Mouse (Mus musculus) NIH3T3 (cell line): ENCODE results near the gene Xylt1.

ENCODE experiments used
- DNase-seq: peaks from one replicate; pipeline ENCODE4 v3.0.0-alpha.2; 2012; ENCODE audit warnings: low read depth

The Xylt1 gene

GRCm38 (mm10) chr7:117380418-117381187 is at the start of gene Xylt1:
Gene Xylt1, plus strand, starts transcription at chr7:117380979.
- no peak for DNase-seq

- DNase-seq, result no peak
Measured at GRCm38 (mm10) chr7:117333936-117334335, 46.8 kb upstream of the Xylt1 start.

GRCm38 (mm10) chr7:117356316-117356715 is 24.5 kb upstream of the Xylt1 start:
- no peak for DNase-seq

GRCm38 (mm10) chr7:117357425-117358194 is 23.2 kb upstream of the Xylt1 start:
- no peak for DNase-seq

GRCm38 (mm10) chr7:117361281-117361680 is 19.5 kb upstream of the Xylt1 start:
- no peak for DNase-seq

- no peak for DNase-seq
Measured at GRCm38 (mm10) chr7:117362493-117362892, 18.3 kb upstream of the Xylt1 start.

GRCm38 (mm10) chr7:117368647-117369289 is 12.0 kb upstream of the Xylt1 start:
- DNase-seq, result no peak

- no peak for DNase-seq
Measured at GRCm38 (mm10) chr7:117369290-117369941, 11.4 kb upstream of the Xylt1 start.

GRCm38 (mm10) chr7:117375886-117376309 is 4.9 kb upstream of the Xylt1 start:
- peak; percentile 28 for DNase-seq

- no peak for DNase-seq
Measured at GRCm38 (mm10) chr7:117377138-117377537, 3.6 kb upstream of the Xylt1 start.

- DNase-seq, result no peak
Measured at GRCm38 (mm10) chr7:117380036-117380417, 752 bp upstream of the Xylt1 start.

- no peak for DNase-seq
Measured at GRCm38 (mm10) chr7:117381188-117381981, 606 bp downstream of the Xylt1 start.

- no peak for DNase-seq
Measured at GRCm38 (mm10) chr7:117382006-117382405, 1.2 kb downstream of the Xylt1 start.

- no peak for DNase-seq
Measured at GRCm38 (mm10) chr7:117383147-117383940, 2.6 kb downstream of the Xylt1 start.

- no peak for DNase-seq
Measured at GRCm38 (mm10) chr7:117386376-117386775, 5.6 kb downstream of the Xylt1 start.

GRCm38 (mm10) chr7:117388284-117388988 is 7.7 kb downstream of the Xylt1 start:
- no peak for DNase-seq

GRCm38 (mm10) chr7:117389048-117389447 is 8.3 kb downstream of the Xylt1 start:
- no peak for DNase-seq

GRCm38 (mm10) chr7:117392863-117393569 is 12.2 kb downstream of the Xylt1 start:
- DNase-seq, result no peak

- DNase-seq, result no peak
Measured at GRCm38 (mm10) chr7:117393976-117394375, 13.2 kb downstream of the Xylt1 start.
